Mouse (Mus musculus) limb, embryonic 14.5 days (tissue): ENCODE data around the gene Gpr55. TPM values are rescaled to one million over a fixed set of nuclear protein-coding genes. Genes with fewer than 3 reads are reported as not detected.

ENCODE experiments used
- ATAC-seq: fragments of 200-750 bp; cut with Nextera tagmentation; 2 replicates; pipeline ENCODE4 v1.8.0; 2017; ENCODE audit warnings: low read depth, moderate number of reproducible peaks, moderate TSS enrichment; ENCODE audit not compliant: low FRiP score
- DNase-seq: peaks from one replicate; pipeline ENCODE4 v3.0.0-alpha.2; 2015; ENCODE audit warnings: low spot score
- H3K27ac ChIP-seq: fragments of 300-500 bp; sonication (generic); replicated peaks from 2 replicates; pipeline ENCODE4 v1.5.1; 2014; ENCODE audit warnings: low read depth, mild to moderate bottlenecking, low read length, moderate library complexity, mixed read lengths
- H3K27me3 ChIP-seq: fragments of 300-500 bp; sonication (generic); 2 replicates; pipeline ENCODE4 v1.6.1; 2014; ENCODE audit warnings: low read length, mixed read lengths; ENCODE audit not compliant: control insufficient read depth, insufficient read depth
- H3K36me3 ChIP-seq: fragments of 300-500 bp; sonication (generic); 2 replicates; pipeline ENCODE4 v1.6.1; 2014; ENCODE audit warnings: mild to moderate bottlenecking, low read length, moderate library complexity, mixed read lengths; ENCODE audit not compliant: control insufficient read depth, insufficient read depth
- H3K4me1 ChIP-seq: fragments of 300-500 bp; sonication (generic); 2 replicates; pipeline ENCODE4 v1.6.1; 2014; ENCODE audit warnings: antibody characterized with exemption, low read length, mixed read lengths; ENCODE audit not compliant: control insufficient read depth, insufficient read depth
- H3K4me2 ChIP-seq: fragments of 300-500 bp; sonication (generic); replicated peaks from 2 replicates; pipeline ENCODE4 v1.6.1; 2014; ENCODE audit warnings: low read depth, mild to moderate bottlenecking, low read length, moderate library complexity; ENCODE audit not compliant: severe bottlenecking
- H3K4me3 ChIP-seq: fragments of 300-500 bp; sonication (generic); replicated peaks from 2 replicates; pipeline ENCODE4 v1.5.1; 2014; ENCODE audit warnings: low read length
- H3K9ac ChIP-seq: fragments of 300-500 bp; sonication (generic); 2 replicates; pipeline ENCODE4 v1.6.1; 2014; ENCODE audit warnings: mild to moderate bottlenecking, low read depth, low read length, moderate library complexity; ENCODE audit not compliant: severe bottlenecking
- H3K9me3 ChIP-seq: fragments of 300-500 bp; sonication (generic); 2 replicates; pipeline ENCODE4 v1.6.1; 2016; ENCODE audit warnings: low read length; ENCODE audit not compliant: control insufficient read depth
- POLR2A ChIP-seq: fragments of 200-500 bp; IDR thresholded peaks from 2 replicates; pipeline ENCODE4 v1.8.0; 2012; ENCODE audit warnings: inconsistent platforms, mild to moderate bottlenecking, moderate library complexity, borderline replicate concordance; ENCODE audit not compliant: insufficient read depth, insufficient read length; ENCODE audit errors: extremely low read depth
- whole genome bisulfite sequencing: fragments of 180-500 bp; shearing (Covaris S2); extraction: QIAGEN DNeasy Blood & Tissue Kit; methylation state at CpG from one replicate; pipeline ENCODE4 v1.1.7; 2014; 5-methylcytosine and 5-hydroxymethylcytosine counted together
- polyA plus RNA-seq, 2 experiments: library from polyadenylated mRNA; depleted of rRNA in 1 of 2; stranded (reverse) in 1 of 2; unstranded in 1 of 2; fragments of >200 nt; fragmentation: Nextera tagmentation in 1 of 2; extraction: Ambion mirVana in 1 of 2; gene quantifications; 2 replicates each; pipeline versions ENCODE4 v1.2.1 to v1.2.3; 2012 to 2014

Gene Gpr55
- polyA plus RNA-seq, 2 experiments = 0.11 TPM; not detected in 1

DNA sequence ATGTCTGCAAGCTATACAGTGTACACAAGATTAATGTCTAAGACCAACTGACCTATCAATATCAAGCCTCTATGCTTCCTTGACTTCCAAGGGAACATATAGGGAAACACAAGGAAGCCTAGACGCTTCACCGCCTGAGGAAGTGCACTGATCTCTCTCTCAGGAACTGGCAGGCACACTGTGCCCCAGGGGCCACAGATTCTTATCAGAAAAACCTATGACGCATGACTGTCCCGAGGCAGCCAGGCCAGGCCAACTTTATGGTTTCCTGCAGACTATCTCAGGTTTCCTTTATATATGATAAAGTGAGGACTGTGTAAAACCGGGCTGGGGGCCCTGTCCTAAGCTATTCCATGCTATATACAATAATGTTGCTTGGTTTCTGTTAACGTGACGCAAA, 41.2 kb downstream of the Gpr55 start:
- H3K9ac ChIP-seq = no peak overlapping the region
- no peak overlapping the region for H3K27ac ChIP-seq
- TF ChIP-seq POLR2A = no peak
- no peaks in the 10 kb centered on the region for H3K9me3 ChIP-seq
- no peaks in the 10 kb centered on the region for H3K4me1 ChIP-seq
- WGBS = 68% methylated on average over 7 of the region's 7 CpGs
- H3K36me3 ChIP-seq = no peaks in the 10 kb centered on the region
- DNase-seq = no peak
- no peak for ATAC-seq
- H3K4me2 ChIP-seq = no peak overlapping the region
- H3K27me3 ChIP-seq = no peaks in the 10 kb centered on the region
- H3K4me3 ChIP-seq = no peak overlapping the region

GRCm38 (mm10) chr1:85916830-85917450, 43.9 kb downstream of the Gpr55 start:
- Histone ChIP-seq H3K27ac (no peak overlapping the region), H3K9me3 (no peaks in the 10 kb centered on the region), H3K36me3 (no peaks in the 10 kb centered on the region), H3K27me3 (no peaks in the 10 kb centered on the region), H3K4me3 (no peak overlapping the region), H3K4me1 (no peaks in the 10 kb centered on the region), H3K4me2 (no peak overlapping the region), H3K9ac (no peak overlapping the region)
- DNase-seq = no peak
- 57% methylated on average over 4 of the region's 4 CpGs for WGBS
- ATAC-seq = no peak
- TF ChIP-seq POLR2A = no peak

- H3K4me2 ChIP-seq = no peak overlapping the region
- no peaks in the 10 kb centered on the region for H3K9me3 ChIP-seq
- H3K36me3 ChIP-seq = no peaks in the 10 kb centered on the region
- no peak for TF ChIP-seq POLR2A
- ATAC-seq = no peak
- no peak overlapping the region for H3K4me3 ChIP-seq
- no peaks in the 10 kb centered on the region for H3K27me3 ChIP-seq
- DNase-seq = no peak
- no peak overlapping the region for H3K9ac ChIP-seq
- no peak overlapping the region for H3K27ac ChIP-seq
- no peaks in the 10 kb centered on the region for H3K4me1 ChIP-seq
Measured at GRCm38 (mm10) chr1:85915890-85916289, 44.9 kb downstream of the Gpr55 start.

DNA sequence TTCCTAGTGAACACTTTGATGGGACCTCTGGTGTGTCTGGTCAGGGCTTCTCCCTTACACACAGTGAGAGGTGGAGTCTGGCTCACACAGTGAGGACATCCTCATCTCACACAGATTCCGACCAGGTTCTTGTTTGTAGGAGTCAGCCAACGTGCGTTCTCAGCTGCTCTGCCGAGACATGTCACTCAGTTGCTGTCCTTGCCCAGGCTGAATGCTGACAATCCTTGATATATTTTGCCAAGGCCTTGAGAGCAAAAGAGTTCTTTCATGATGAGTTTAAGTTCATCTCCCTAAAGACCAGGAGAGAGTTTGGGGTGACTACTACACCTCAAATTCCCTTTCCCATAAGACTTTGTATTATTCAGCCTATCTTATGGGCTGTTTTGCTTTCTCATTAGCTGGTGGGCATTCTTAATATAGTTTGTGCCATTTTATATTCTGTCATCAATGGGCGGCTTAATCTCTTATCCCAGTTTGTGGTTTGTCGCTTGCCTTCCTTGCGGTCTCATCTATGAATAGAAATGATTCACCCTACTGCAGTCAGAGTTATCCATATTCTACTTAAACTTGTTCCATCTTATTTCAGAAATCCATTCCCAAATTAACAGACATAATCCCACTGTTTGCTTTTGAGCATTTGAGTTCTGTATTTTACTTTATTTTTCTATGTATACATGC, 47.6 kb downstream of the Gpr55 start:
- 88% methylated on average over 7 of the region's 7 CpGs for WGBS
- no peak for TF ChIP-seq POLR2A
- Histone ChIP-seq H3K4me2 (no peak overlapping the region), H3K27ac (no peak overlapping the region), H3K36me3 (peaks cover 10% of the 10 kb centered on the region), H3K27me3 (no peaks in the 10 kb centered on the region), H3K4me3 (no peak overlapping the region), H3K4me1 (no peaks in the 10 kb centered on the region), H3K9me3 (no peaks in the 10 kb centered on the region), H3K9ac (no peak overlapping the region)
- ATAC-seq (no peak), DNase-seq (no peak)

- Histone ChIP-seq H3K4me3 (no peak overlapping the region), H3K27ac (no peak overlapping the region), H3K4me2 (no peak overlapping the region), H3K36me3 (peaks cover 52% of the 10 kb centered on the region), H3K27me3 (no peaks in the 10 kb centered on the region), H3K4me1 (no peaks in the 10 kb centered on the region), H3K9me3 (no peaks in the 10 kb centered on the region), H3K9ac (no peak overlapping the region)
- 72% methylated on average over 13 of the region's 13 CpGs for WGBS
- TF ChIP-seq POLR2A = no peak
- ATAC-seq (no peak), DNase-seq (no peak)
Measured at GRCm38 (mm10) chr1:85908754-85909590, 51.8 kb downstream of the Gpr55 start.
